Mouse (Mus musculus) spleen, adult 2 months (tissue): ENCODE measurements at regions not wholly inside any gene's neighbourhood (a gene's known extent, or its start where the extent isn't known, plus 50 kb on each side); places are given as distances from the start of the nearest gene placed in this dataset.

ENCODE experiments used
- DNase-seq, 2 experiments: peaks; one replicate each; pipeline versions ENCODE4 v3.0.0 to v3.0.0-alpha.2; 2012 to 2021; ENCODE audit warnings: low spot score in 2 of 2, low read depth in 1 of 2
- H3K27ac ChIP-seq: fragments of 200-500 bp; 2 replicates; pipeline ENCODE4 v1.5.1; 2012; ENCODE audit warnings: low read length, inconsistent platforms; ENCODE audit not compliant: insufficient read depth
- H3K27me3 ChIP-seq: fragments of 200-500 bp; 2 replicates; pipeline ENCODE4 v1.6.1; 2012; ENCODE audit warnings: mild to moderate bottlenecking, moderate library complexity, low read length, inconsistent platforms; ENCODE audit not compliant: control insufficient read depth, insufficient read depth
- H3K36me3 ChIP-seq: fragments of 200-500 bp; 2 replicates; pipeline ENCODE4 v1.6.1; 2012; ENCODE audit warnings: mild to moderate bottlenecking, low read length, inconsistent platforms; ENCODE audit not compliant: control insufficient read depth, insufficient read depth
- H3K4me1 ChIP-seq: fragments of 200-500 bp; 2 replicates; pipeline ENCODE4 v1.6.1; 2011; ENCODE audit warnings: inconsistent platforms; ENCODE audit not compliant: control insufficient read depth, insufficient read depth, insufficient read length
- H3K4me3 ChIP-seq: fragments of 200-500 bp; 2 replicates; pipeline ENCODE4 v1.5.1; 2011; ENCODE audit warnings: mild to moderate bottlenecking, inconsistent platforms; ENCODE audit not compliant: insufficient read depth, insufficient read length; ENCODE audit errors: extremely low read depth
- CTCF ChIP-seq: fragments of 200-500 bp; IDR thresholded peaks from 2 replicates; pipeline ENCODE4 v1.5.1; 2011; ENCODE audit warnings: mild to moderate bottlenecking, inconsistent platforms; ENCODE audit not compliant: insufficient read depth, insufficient read length, insufficient replicate concordance; ENCODE audit errors: extremely low read depth
- POLR2A ChIP-seq: fragments of 200-500 bp; IDR thresholded peaks from 2 replicates; pipeline ENCODE4 v1.6.1; 2011; ENCODE audit warnings: low read depth, low read length, inconsistent platforms
- WGBS: fragments of 180-500 bp; shearing (Covaris S2); methylation state at CpG from one replicate; pipeline ENCODE4 v1.1.7; 2018; 5-methylcytosine and 5-hydroxymethylcytosine counted together

DNA sequence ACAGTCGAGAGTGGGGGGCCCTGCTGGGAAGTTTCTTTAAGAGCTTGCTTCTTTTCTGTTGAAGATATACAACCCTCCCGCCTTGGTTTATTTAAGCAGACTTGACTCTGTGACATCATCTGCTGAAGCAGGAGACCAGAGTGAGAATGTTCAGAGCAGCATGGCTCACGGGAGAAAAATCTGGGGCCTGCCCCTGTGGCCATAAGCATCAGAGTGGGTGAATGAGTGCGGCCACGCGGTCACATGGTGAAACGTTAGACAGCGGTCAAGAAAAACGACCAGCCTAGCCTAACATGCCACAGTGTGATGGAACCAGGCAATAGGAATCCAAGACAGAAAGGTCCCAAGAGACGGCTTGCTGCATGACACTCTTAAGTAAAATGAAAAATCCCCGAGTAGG is 95.2 kb upstream of the 1600014C23Rik start:
- Histone ChIP-seq H3K36me3 (no peaks in the 10 kb centered on the region), H3K27me3 (no peaks in the 10 kb centered on the region), H3K4me1 (no peaks in the 10 kb centered on the region), H3K4me3 (no peak overlapping the region), H3K27ac (no peak overlapping the region)
- no peak for DNase-seq
- TF ChIP-seq CTCF, result no peak
- TF ChIP-seq POLR2A, result no peak
- WGBS, result 66% methylated on average over 11 of the region's 11 CpGs

DNA sequence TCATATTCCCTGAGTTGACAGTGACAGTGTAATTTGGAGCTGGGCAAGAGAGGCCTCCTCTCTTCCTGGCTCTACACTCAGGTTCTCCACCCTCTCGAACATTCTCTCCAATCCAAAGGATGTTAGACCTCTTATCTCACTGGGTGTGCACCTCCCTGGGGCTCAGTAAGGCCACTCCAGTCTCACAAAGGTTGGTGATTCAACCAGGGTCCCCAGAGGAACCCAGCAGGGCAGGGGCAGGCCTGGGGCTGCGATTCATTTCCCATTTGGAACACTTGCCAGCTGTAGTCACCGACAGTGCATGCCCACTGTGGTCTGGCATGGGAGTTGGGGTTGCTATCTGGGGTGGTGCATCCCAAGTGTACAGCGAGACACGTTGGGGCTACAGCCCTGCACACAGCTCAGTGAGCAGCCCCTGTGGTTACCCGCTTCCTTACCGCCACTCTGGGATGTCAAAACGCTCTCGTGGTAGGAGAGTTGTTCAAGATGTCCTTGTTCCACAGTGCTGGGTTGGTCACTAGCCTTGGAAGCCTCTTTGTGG is 94.7 kb upstream of the 1600014C23Rik start:
- no peak for TF ChIP-seq CTCF
- TF ChIP-seq POLR2A, result no peak
- Histone ChIP-seq H3K27me3 (no peaks in the 10 kb centered on the region), H3K4me1 (no peaks in the 10 kb centered on the region), H3K4me3 (no peak overlapping the region), H3K27ac (no peak overlapping the region), H3K36me3 (no peaks in the 10 kb centered on the region)
- WGBS, result 12% methylated on average over 9 of the region's 9 CpGs
- no peak for DNase-seq

DNA sequence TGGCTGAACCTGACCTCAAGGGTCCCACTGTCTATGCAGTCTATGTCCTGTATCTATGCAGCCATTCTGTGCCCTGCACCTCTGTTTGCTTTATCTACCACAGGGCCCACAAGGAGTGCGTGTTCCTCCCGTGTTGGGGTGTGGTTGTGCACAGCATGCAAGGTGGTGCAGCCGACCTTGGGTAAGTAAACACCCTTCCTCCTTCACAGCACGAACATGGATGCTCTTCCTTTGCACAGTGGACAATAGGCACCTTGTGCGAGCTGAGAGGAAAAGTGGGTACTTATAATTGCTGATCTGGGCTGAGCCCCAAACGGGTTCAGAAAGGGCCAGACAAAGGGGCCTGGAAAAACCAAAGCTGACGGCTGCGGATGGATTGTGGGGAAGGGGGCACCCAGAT is 91.3 kb upstream of the 1600014C23Rik start:
- no peaks in the 10 kb centered on the region for H3K27me3 ChIP-seq
- H3K4me3 ChIP-seq, result no peak overlapping the region
- no peak overlapping the region for H3K27ac ChIP-seq
- no peak for DNase-seq
- H3K36me3 ChIP-seq, result no peaks in the 10 kb centered on the region
- no peak for TF ChIP-seq CTCF
- TF ChIP-seq POLR2A, result no peak
- WGBS, result 78% methylated on average over 8 of the region's 8 CpGs
- H3K4me1 ChIP-seq, result no peaks in the 10 kb centered on the region

GRCm38 (mm10) chr17:45823501-45823900 is 89.9 kb upstream of the 1600014C23Rik start:
- 86% methylated on average over 5 of the region's 5 CpGs for WGBS
- no peaks in the 10 kb centered on the region for H3K4me1 ChIP-seq
- DNase-seq, result no peak
- H3K36me3 ChIP-seq, result no peaks in the 10 kb centered on the region
- H3K4me3 ChIP-seq, result no peak overlapping the region
- no peak for TF ChIP-seq CTCF
- TF ChIP-seq POLR2A, result no peak
- no peak overlapping the region for H3K27ac ChIP-seq
- H3K27me3 ChIP-seq, result no peaks in the 10 kb centered on the region

- no peak overlapping the region for H3K27ac ChIP-seq
- 93% methylated on average over 17 of the region's 17 CpGs for WGBS
- no peak for TF ChIP-seq POLR2A
- TF ChIP-seq CTCF, result no peak
Measured at GRCm38 (mm10) chr17:45822427-45822826, 88.8 kb upstream of the 1600014C23Rik start.

GRCm38 (mm10) chr17:45821356-45821755 is 87.7 kb upstream of the 1600014C23Rik start:
- no peaks in the 10 kb centered on the region for H3K27me3 ChIP-seq
- 94% methylated on average over 7 of the region's 7 CpGs for WGBS
- H3K4me1 ChIP-seq, result no peaks in the 10 kb centered on the region
- no peak overlapping the region for H3K4me3 ChIP-seq
- no peak overlapping the region for H3K27ac ChIP-seq
- H3K36me3 ChIP-seq, result no peaks in the 10 kb centered on the region
- no peak for DNase-seq
- TF ChIP-seq POLR2A, result no peak
- TF ChIP-seq CTCF, result no peak

More at GRCm38 (mm10) chr17:45822427-45822826, 88.8 kb upstream of the 1600014C23Rik start:
- Histone ChIP-seq H3K36me3 (no peaks in the 10 kb centered on the region), H3K4me3 (no peak overlapping the region), H3K27me3 (no peaks in the 10 kb centered on the region), H3K4me1 (no peaks in the 10 kb centered on the region)
- no peak for DNase-seq

DNA sequence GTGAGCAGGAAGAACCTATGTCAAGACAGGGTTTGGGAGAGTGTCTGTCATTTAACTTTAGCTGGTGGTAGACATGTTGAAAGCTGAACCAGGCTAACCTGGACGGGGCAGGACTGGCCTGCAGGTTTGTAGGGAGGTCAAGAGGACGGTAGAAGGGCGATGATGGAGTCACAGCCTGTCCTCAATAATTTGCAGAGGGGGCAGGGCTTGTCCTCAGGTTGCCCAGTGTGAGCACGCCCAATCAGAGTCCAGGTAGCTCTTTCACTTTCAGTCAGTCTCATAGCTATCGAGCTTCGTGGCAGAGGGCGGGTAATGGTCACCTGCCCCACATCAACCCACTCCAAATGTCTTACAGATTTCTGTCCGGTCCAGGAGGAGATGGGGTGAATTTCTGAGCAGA is 85.5 kb upstream of the 1600014C23Rik start:
- Histone ChIP-seq H3K4me3 (no peak overlapping the region), H3K27me3 (no peaks in the 10 kb centered on the region), H3K27ac (no peak overlapping the region), H3K36me3 (no peaks in the 10 kb centered on the region), H3K4me1 (no peaks in the 10 kb centered on the region)
- WGBS, result 77% methylated on average over 8 of the region's 8 CpGs
- TF ChIP-seq POLR2A, result no peak
- TF ChIP-seq CTCF, result no peak
- no peak for DNase-seq

- 91% methylated on average over 3 of the region's 3 CpGs for WGBS
- DNase-seq, result no peak
- H3K4me1 ChIP-seq, result no peaks in the 10 kb centered on the region
- TF ChIP-seq CTCF, result no peak
- TF ChIP-seq POLR2A, result no peak
- H3K36me3 ChIP-seq, result no peaks in the 10 kb centered on the region
- no peaks in the 10 kb centered on the region for H3K27me3 ChIP-seq
- H3K4me3 ChIP-seq, result no peak overlapping the region
- H3K27ac ChIP-seq, result no peak overlapping the region
Measured at GRCm38 (mm10) chr17:45816566-45816965, 82.9 kb upstream of the 1600014C23Rik start.
